Mouse (Mus musculus): ENCODE data around the gene Katnal1. TPM values are rescaled to one million over a fixed set of nuclear protein-coding genes. Genes with fewer than 3 reads are reported as not detected.

The Katnal1 gene
- polyA plus RNA-seq, 1 experiment from 2014 or later = 12.9 TPM

DNA sequence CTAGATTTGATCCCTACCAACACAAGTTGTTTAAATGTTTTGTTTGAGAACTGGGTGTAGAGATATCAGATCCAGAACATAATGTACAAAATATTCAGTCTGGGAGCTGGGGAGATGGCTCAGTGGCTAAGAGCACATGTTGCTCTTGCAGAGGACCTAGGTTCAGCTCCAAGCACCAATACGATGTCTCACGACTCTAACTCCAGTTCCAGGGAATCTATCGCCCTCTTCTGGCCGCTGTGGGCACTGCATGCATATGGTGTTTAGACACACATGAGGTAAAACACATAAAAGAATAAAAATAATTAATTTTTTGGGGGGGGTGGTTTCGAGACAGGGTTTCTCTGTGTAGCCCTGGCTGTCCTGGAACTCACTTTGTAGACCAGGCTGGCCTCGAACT is 23.3 kb upstream of the Katnal1 start:
- Histone ChIP-seq H3K36me3 (no peaks in the 10 kb centered on the region), H3K4me1 (peaks cover 23% of the 10 kb centered on the region), H3K9ac (no peak overlapping the region), H3K27ac (no peak overlapping the region), H3K27me3 (no peaks in the 10 kb centered on the region), H3K9me3 (no peaks in the 10 kb centered on the region), H3K4me3 (no peak overlapping the region), H3K4me2 (no peak overlapping the region)
- ATAC-seq (ENCODE audit: insufficient number of reproducible peaks, low FRiP score, low TSS enrichment, low read depth) = no peak
- WGBS = 55% methylated on average over 6 of the region's 6 CpGs

DNA sequence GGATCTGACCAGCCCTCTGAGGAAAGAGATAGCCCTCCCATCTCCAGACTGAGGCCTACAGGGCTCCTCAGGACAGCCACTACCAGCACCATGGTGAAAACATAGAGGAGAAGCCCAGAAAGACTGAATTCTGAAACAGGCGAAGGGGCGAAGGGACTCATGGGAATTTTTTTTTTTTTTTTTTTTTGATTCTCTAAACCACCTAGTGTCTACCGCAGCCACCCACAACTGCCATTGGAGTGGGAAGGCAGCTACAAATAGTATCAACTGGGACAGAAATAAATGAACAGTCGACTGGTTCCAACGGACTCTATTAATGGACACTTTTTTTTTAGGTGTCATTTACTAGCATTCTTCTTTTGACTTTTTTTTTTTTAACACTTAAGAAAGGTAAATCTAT is 22.2 kb upstream of the Katnal1 start:
- H3K9me3 ChIP-seq = no peaks in the 10 kb centered on the region
- peaks cover 23% of the 10 kb centered on the region for H3K4me1 ChIP-seq
- 84% methylated on average over 5 of the region's 5 CpGs for WGBS
- H3K9ac ChIP-seq = no peak overlapping the region
- no peak overlapping the region for H3K4me3 ChIP-seq
- no peak for ATAC-seq (ENCODE audit: insufficient number of reproducible peaks, low FRiP score, low TSS enrichment, low read depth)
- H3K4me2 ChIP-seq = no peak overlapping the region
- no peaks in the 10 kb centered on the region for H3K27me3 ChIP-seq
- H3K36me3 ChIP-seq = no peaks in the 10 kb centered on the region
- no peak overlapping the region for H3K27ac ChIP-seq

DNA sequence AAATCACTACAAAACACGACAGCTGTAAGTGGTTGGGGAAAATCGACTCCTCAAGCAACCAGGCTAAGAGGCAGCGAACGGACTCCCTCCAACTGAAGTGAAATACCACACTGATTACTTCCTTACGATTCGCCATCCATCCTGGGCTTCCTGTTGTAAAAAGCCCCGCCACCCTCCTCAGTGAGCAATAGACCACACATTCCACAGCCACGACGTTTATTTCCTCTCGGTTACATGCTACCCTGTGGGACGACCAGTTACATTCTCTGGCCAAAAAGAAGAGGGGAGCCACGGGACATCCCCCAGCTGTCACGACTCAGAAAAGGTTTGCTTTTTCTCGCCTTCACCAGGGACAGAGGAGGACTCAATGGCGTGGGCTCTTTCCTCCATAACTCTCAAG is 20.9 kb upstream of the Katnal1 start:
- Histone ChIP-seq H3K27me3 (no peaks in the 10 kb centered on the region), H3K4me2 (peak overlapping the region; percentile 14; the same call in 1 of the 2 replicates), H3K4me1 (peaks cover 23% of the 10 kb centered on the region), H3K27ac (peak overlapping the region; percentile 80), H3K9ac (no peak overlapping the region), H3K4me3 (no peak overlapping the region), H3K36me3 (no peaks in the 10 kb centered on the region), H3K9me3 (no peaks in the 10 kb centered on the region)
- 0 out of 2 replicates have a peak, but pooled peaks have one; percentile 64 for ATAC-seq (ENCODE audit: insufficient number of reproducible peaks, low FRiP score, low TSS enrichment, low read depth)
- 17% methylated on average over 15 of the region's 15 CpGs for WGBS

DNA sequence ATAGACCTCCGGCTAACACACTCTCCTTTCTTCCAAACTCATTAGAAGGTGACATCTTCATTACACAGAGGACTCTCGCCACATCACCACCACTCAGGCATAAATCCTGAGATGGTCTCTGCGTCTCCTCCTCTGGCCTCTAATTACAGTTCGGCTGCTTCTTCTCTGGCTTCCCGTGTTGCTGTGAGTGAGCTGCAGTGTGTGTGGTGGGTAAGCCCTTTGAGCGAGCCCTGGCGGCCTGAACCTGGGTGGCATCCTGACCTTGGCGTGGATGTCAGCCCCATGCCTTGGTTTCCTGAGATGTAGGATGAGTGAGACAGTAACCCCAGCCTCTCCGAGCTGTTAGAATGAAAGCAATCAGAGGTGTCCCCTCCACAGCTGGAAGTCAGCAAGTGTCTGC is 19.5 kb upstream of the Katnal1 start:
- ATAC-seq (ENCODE audit: insufficient number of reproducible peaks, low FRiP score, low TSS enrichment, low read depth) = no peak
- WGBS = 52% methylated on average over 9 of the region's 9 CpGs
- Histone ChIP-seq H3K4me3 (no peak overlapping the region), H3K4me2 (no peak overlapping the region), H3K9ac (no peak overlapping the region), H3K27ac (no peak overlapping the region), H3K9me3 (no peaks in the 10 kb centered on the region), H3K27me3 (no peaks in the 10 kb centered on the region), H3K4me1 (peaks cover 16% of the 10 kb centered on the region), H3K36me3 (no peaks in the 10 kb centered on the region)

DNA sequence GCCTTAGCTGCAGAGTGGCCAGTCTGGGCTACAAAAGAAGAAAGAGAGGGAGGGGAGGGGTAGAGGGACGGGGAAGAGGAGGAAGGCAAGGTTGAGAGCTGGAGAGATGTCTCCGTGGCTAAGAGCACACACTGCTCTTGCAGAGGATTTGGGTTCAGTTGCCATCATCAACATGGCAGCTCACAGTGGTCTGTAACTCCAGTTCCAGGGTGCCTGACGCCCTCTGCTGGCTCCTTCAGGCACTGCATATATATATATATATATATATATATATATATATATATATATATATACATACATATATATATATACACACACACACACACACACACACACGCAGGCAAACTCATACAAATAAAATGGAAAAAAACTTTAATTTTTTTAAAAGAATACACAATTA is 18.3 kb upstream of the Katnal1 start:
- 88% methylated on average over 3 of the region's 4 CpGs for WGBS
- Histone ChIP-seq H3K27ac (no peak overlapping the region), H3K4me1 (peaks cover 16% of the 10 kb centered on the region), H3K27me3 (no peaks in the 10 kb centered on the region), H3K9me3 (no peaks in the 10 kb centered on the region), H3K4me3 (no peak overlapping the region), H3K4me2 (no peak overlapping the region), H3K36me3 (no peaks in the 10 kb centered on the region), H3K9ac (no peak overlapping the region)
- ATAC-seq (ENCODE audit: insufficient number of reproducible peaks, low FRiP score, low TSS enrichment, low read depth) = no peak

DNA sequence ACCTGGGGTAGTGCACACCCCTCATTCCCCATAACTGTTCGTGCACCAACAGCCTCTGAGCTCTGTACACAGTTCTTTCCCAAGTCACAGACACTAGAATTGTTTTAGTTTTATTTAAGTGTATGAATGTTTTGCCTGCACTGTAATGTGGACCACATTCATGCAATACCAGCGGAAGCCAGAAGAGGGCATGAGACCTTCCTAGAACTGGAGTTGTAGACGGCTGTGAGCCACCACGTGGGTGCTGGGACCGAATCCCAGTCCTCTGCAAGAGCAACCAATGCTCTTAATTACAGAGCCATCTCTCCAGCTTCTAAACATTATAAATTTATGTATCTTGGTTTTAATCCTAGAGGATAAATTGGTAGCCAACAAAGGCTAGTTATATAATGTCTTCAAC is 17.7 kb upstream of the Katnal1 start:
- Histone ChIP-seq H3K4me3 (no peak overlapping the region), H3K9me3 (no peaks in the 10 kb centered on the region), H3K36me3 (no peaks in the 10 kb centered on the region), H3K9ac (no peak overlapping the region), H3K27me3 (no peaks in the 10 kb centered on the region), H3K4me1 (peaks cover 16% of the 10 kb centered on the region), H3K27ac (no peak overlapping the region), H3K4me2 (no peak overlapping the region)
- 73% methylated on average over 5 of the region's 5 CpGs for WGBS
- no peak for ATAC-seq (ENCODE audit: insufficient number of reproducible peaks, low FRiP score, low TSS enrichment, low read depth)

DNA sequence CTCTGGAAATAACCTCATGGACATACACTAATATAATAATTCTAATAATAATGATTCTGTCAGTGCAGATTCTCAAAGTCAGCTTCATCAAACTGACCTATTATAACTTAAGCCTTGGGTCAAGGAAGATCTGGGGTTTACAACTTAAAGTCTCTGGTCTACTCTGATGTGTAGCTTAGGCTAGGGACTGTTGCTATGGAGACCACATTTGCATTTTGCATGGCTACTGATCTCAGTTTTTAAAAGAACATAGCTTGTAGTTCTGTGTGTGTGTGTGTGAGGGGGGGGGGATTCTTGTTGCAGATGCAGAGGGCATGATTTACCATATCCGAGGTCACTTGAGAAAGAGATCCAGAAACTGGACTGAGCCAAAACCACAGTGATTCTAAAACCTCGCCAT is 16.6 kb upstream of the Katnal1 start:
- peaks cover 16% of the 10 kb centered on the region for H3K4me1 ChIP-seq
- no peaks in the 10 kb centered on the region for H3K9me3 ChIP-seq
- H3K36me3 ChIP-seq = no peaks in the 10 kb centered on the region
- H3K27me3 ChIP-seq = no peaks in the 10 kb centered on the region
- no peak overlapping the region for H3K4me3 ChIP-seq
- ATAC-seq (ENCODE audit: insufficient number of reproducible peaks, low FRiP score, low TSS enrichment, low read depth) = no peak
- no peak overlapping the region for H3K27ac ChIP-seq
- H3K4me2 ChIP-seq = no peak overlapping the region
- WGBS = 68% methylated on average over 2 of the region's 2 CpGs
- H3K9ac ChIP-seq = no peak overlapping the region

DNA sequence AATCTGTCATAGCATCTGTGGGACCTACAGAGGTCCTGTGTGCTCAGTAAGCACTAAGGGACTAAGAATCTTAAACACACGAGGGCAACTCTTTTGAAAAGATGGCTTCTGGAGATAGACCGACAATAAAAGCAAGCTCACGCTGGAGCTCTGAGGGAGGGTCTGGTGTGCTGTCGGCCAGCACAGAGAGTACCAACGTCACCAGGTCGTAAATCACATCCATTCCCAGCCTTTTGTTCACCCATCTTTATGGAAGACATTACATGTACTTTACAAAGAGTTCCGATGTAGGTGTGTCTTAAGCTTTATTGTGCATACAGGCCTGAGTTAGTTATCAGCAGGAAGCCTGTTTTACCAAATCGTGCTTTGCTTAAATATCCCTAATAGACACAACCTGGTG is 14.9 kb upstream of the Katnal1 start:
- 25% methylated on average over 8 of the region's 8 CpGs for WGBS

DNA sequence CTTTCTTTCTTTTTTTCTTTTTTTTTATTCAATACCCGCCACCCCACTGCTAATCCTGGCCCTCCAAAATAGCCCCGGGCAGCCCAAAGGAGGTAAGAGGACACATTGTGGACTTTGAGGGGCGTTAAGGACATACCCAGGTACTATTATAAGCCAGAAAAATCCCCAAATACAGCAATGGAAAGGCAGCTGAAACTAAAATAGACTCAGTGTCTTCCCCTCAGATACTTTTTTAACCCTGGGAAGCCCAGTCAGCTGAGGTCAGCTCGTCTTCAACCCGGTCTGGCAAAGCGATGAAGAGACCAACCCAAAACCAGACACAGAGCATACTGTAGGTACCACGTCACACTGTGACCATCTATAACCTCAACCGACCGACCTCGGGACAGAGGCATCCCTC is 14.3 kb upstream of the Katnal1 start:
- Histone ChIP-seq H3K4me1 (peaks cover 9% of the 10 kb centered on the region), H3K9me3 (no peaks in the 10 kb centered on the region), H3K27me3 (no peaks in the 10 kb centered on the region), H3K27ac (0 out of 2 replicates have a peak overlapping the region, but pooled peaks have one; percentile 9), H3K4me2 (no peak overlapping the region), H3K36me3 (no peaks in the 10 kb centered on the region), H3K4me3 (no peak overlapping the region), H3K9ac (no peak overlapping the region)
- whole genome bisulfite sequencing = 85% methylated on average over 10 of the region's 10 CpGs
- ATAC-seq (ENCODE audit: insufficient number of reproducible peaks, low FRiP score, low TSS enrichment, low read depth) = no peak

More for the DNA sequence above, 14.9 kb upstream of the Katnal1 start:
- Histone ChIP-seq H3K9ac (no peak overlapping the region), H3K9me3 (no peaks in the 10 kb centered on the region), H3K4me1 (peaks cover 11% of the 10 kb centered on the region), H3K27me3 (no peaks in the 10 kb centered on the region), H3K4me3 (no peak overlapping the region), H3K27ac (no peak overlapping the region), H3K36me3 (no peaks in the 10 kb centered on the region), H3K4me2 (no peak overlapping the region)
- ATAC-seq (ENCODE audit: insufficient number of reproducible peaks, low FRiP score, low TSS enrichment, low read depth) = no peak

DNA sequence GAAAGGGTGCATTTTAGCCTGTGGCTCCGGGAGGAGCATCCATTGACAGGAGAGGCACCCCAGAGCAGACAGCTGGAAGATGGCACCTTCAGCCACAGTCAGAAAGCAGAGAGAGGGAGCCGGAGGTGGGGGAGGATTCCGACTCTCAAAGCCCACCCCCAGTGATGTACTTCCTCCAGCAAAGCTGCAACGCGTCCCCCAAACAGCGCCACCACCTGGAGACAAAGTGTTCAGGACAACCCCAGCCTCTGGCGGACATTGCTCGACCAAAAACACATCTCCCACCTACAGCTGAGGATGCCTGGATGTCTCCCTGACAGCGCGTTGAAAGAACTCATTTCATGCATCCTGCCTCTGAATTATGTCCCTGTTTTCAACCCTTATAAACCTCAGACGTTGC is 13.8 kb upstream of the Katnal1 start:
- Histone ChIP-seq H3K4me3 (no peak overlapping the region), H3K27ac (no peak overlapping the region), H3K27me3 (no peaks in the 10 kb centered on the region), H3K4me1 (peaks cover 9% of the 10 kb centered on the region), H3K9me3 (no peaks in the 10 kb centered on the region), H3K36me3 (no peaks in the 10 kb centered on the region), H3K4me2 (no peak overlapping the region), H3K9ac (no peak overlapping the region)
- 78% methylated on average over 11 of the region's 11 CpGs for WGBS
- no peak for ATAC-seq (ENCODE audit: insufficient number of reproducible peaks, low FRiP score, low TSS enrichment, low read depth)

DNA sequence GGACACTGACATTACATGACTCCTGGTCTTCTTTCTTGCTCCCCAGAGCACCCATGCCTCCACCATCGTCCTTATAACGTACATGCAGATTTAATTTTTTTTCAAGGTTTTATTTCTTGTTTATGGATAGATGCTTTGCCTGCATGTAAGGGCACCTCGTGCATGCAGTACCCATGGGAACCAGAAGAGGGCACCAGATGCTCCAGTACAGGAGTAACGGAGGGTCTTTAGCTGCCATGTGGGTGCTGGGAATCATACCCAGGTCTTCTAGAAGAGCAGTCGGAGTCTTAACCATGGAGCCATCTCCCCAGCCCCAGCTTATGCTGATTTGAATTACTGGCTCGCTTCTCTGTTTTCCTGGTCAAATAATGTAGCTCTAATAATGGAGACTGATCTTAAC is 13.2 kb upstream of the Katnal1 start:
- no peak overlapping the region for H3K4me2 ChIP-seq
- no peaks in the 10 kb centered on the region for H3K36me3 ChIP-seq
- no peak overlapping the region for H3K4me3 ChIP-seq
- H3K4me1 ChIP-seq = peaks cover 9% of the 10 kb centered on the region
- no peaks in the 10 kb centered on the region for H3K27me3 ChIP-seq
- no peak for ATAC-seq (ENCODE audit: insufficient number of reproducible peaks, low FRiP score, low TSS enrichment, low read depth)
- no peaks in the 10 kb centered on the region for H3K9me3 ChIP-seq
- no peak overlapping the region for H3K27ac ChIP-seq
- WGBS = 97% methylated on average over 6 of the region's 6 CpGs
- no peak overlapping the region for H3K9ac ChIP-seq

DNA sequence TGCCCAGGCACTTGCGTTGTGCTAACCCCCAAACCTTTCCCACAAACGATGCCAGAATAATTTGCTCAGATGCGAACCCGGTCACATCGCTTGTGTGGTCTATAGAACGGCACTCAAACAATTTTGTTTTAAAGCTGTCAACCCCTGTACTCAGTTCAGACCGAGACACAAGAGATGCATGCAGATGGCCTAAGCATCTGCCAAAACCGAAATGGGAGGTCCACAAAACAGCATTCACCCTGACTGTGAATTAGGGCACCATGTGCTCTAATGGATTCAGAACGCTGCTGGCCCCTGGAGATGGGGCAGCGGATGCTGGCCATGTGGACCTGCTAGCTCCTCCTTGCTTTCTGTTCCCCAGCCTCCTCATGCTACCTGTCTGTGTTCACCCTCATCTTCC is 12.7 kb upstream of the Katnal1 start:
- no peaks in the 10 kb centered on the region for H3K36me3 ChIP-seq
- WGBS = 77% methylated on average over 10 of the region's 10 CpGs
- no peak overlapping the region for H3K9ac ChIP-seq
- no peak for ATAC-seq (ENCODE audit: insufficient number of reproducible peaks, low FRiP score, low TSS enrichment, low read depth)
- H3K27ac ChIP-seq = no peak overlapping the region
- H3K9me3 ChIP-seq = no peaks in the 10 kb centered on the region
- H3K4me2 ChIP-seq = no peak overlapping the region
- peaks cover 9% of the 10 kb centered on the region for H3K4me1 ChIP-seq
- no peaks in the 10 kb centered on the region for H3K27me3 ChIP-seq
- H3K4me3 ChIP-seq = no peak overlapping the region

DNA sequence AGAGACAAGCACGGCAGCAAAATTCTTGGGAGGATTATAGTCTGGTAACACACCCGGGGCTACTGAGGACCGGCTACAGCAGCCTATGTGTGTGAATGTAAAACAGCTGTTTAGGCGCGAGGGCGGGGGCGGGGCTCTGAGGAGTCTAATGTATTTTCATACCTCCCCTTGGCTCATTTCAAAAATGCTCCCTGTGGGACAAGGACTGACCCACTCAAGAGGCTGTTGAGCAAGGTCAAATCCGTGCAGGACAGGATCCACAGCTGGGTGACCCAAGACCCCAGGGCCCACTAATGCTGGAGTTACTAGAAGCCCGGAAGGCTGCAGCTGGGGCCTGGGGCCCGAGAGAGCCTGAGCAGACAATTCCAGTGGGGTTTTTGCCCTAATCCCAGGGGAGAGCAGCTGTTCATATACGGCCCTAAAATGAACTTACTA is 10.8 kb upstream of the Katnal1 start:
- Histone ChIP-seq H3K4me1 (peaks cover 15% of the 10 kb centered on the region), H3K9ac (no peak overlapping the region), H3K4me3 (no peak overlapping the region), H3K9me3 (no peaks in the 10 kb centered on the region), H3K27me3 (no peaks in the 10 kb centered on the region), H3K27ac (no peak overlapping the region), H3K4me2 (no peak overlapping the region), H3K36me3 (no peaks in the 10 kb centered on the region)
- no peak for ATAC-seq (ENCODE audit: insufficient number of reproducible peaks, low FRiP score, low TSS enrichment, low read depth)
- WGBS = 34% methylated on average over 11 of the region's 11 CpGs

Data from limb, embryonic 15.5 days (tissue).